Mouse (Mus musculus) G1E (cell line): ENCODE results near the gene Ppif.

ENCODE experiments used
- CTCF ChIP-seq: IDR thresholded peaks from 2 replicates; pipeline ENCODE4 v1.5.1; 2012; ENCODE audit warnings: low read depth, low read length, inconsistent platforms, mixed read lengths
- GATA1 ChIP-seq: IDR thresholded peaks from 2 replicates; pipeline ENCODE4 v1.6.1; 2012; ENCODE audit warnings: borderline replicate concordance, low read length, inconsistent platforms, mixed read lengths
- GATA2 ChIP-seq: IDR thresholded peaks from 2 replicates; pipeline ENCODE4 v1.6.1; 2012; ENCODE audit warnings: low read depth, low read length, inconsistent platforms, borderline replicate concordance
- POLR2AphosphoS5 ChIP-seq: IDR thresholded peaks from 2 replicates; pipeline ENCODE4 v1.6.1; 2012; ENCODE audit warnings: low read depth, low read length, inconsistent platforms; ENCODE audit not compliant: insufficient replicate concordance
- TAL1 ChIP-seq: conservative IDR thresholded peaks from 2 replicates; pipeline ENCODE4 v1.6.1; 2012; ENCODE audit warnings: low read depth, low read length, inconsistent platforms, mixed read lengths

DNA sequence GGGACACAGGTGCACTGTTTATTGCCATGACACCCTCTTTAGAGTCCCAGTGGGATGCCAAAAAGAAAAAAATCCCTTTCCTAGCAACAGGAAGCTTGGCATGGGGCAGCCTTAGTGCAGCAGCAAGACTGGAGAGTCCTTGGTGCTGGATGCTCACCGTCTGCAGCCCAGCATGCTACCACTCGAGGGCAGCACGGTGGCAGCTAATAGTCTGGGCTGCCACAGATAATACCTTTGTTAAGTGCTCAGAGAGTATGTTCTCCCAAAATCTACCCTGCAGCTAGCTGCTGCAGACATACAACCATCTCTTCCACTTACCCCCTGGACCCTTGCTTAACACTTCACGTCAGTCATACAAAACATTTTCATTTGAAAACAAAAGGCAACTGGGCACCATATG, 19.5 kb downstream of the Ppif start:
- TF ChIP-seq POLR2AphosphoS5: no peak
- no peak for TF ChIP-seq CTCF
- no peak for TF ChIP-seq GATA1
- no peak for TF ChIP-seq TAL1
- TF ChIP-seq GATA2: no peak
